Mouse (Mus musculus): ENCODE results near the gene Aqp9. TPM values are rescaled to one million over a fixed set of nuclear protein-coding genes. Genes with fewer than 3 reads are reported as not detected.

Gene Aqp9
- polyA plus RNA-seq, 1 experiment: 0.32 TPM

DNA sequence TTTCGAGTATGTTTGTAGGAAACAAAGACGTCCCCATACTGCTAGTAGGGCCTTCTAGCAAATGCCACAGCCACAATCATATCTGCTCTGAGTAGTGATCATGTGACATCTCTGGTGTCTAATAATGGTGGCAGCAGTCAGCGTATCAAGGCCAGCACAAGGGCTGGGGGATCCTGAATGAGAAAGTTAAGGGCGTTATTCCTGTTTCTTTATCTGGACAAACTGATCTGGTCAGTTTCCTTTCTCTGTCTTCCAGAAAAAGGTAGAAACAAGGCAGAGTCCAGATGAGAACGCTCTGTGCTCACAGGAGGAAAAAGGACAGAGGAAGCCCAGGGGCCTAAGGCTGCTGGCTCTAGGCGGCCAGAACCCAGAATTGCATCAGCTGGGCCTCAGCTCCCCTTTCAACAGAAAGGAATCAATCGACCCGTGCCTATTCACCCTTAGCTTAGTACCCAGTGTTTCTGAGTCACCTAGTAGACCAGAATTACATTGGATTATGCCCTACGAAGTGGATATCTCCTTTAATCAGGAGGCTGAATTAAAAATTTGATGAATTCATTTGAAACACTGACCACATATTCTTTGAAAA lies 11.9 kb downstream of the Aqp9 start:
- Histone ChIP-seq H3ac (ENCODE audit: control insufficient read depth, insufficient read length) (no peak overlapping the region), H3K27me3 (ENCODE audit: control insufficient read depth, insufficient read depth, insufficient read length) (no peaks in the 10 kb centered on the region), H3K36me3 (ENCODE audit: control insufficient read depth, insufficient read depth) (no peaks in the 10 kb centered on the region), H3K4me3 (no peak overlapping the region), H3K79me2 (ENCODE audit: control insufficient read depth, insufficient read depth) (no peaks in the 10 kb centered on the region), H3K4me2 (ENCODE audit: low read depth) (no peak overlapping the region)
- no peak for TF ChIP-seq TCF3 (IDR thresholded peaks at IDR 0.05; ENCODE audit: insufficient read length, low read depth)
- TF ChIP-seq REST (IDR thresholded peaks at IDR 0.05; ENCODE audit: insufficient read depth, insufficient read length): no peak
- no peak for TF ChIP-seq CEBPB (IDR thresholded peaks at IDR 0.05; ENCODE audit: insufficient read depth, poor library complexity, severe bottlenecking)
- no peak for TF ChIP-seq MYOD1 (IDR thresholded peaks at IDR 0.05; ENCODE audit: control insufficient read depth in 1 of 3, insufficient read length in 2 of 3, low read depth in 2 of 3)
- TF ChIP-seq MAX (IDR thresholded peaks at IDR 0.05; ENCODE audit: low read depth): no peak
- no peak for TF ChIP-seq USF1 (IDR thresholded peaks at IDR 0.05; ENCODE audit: low read depth)
- TF ChIP-seq MYOG (IDR thresholded peaks at IDR 0.05; ENCODE audit: control insufficient read depth in 1 of 3, insufficient read depth in 1 of 3, insufficient read length in 2 of 3, low read depth in 2 of 3): no peak
- TF ChIP-seq SRF (IDR thresholded peaks at IDR 0.05; ENCODE audit: control insufficient read depth, insufficient read length, low read depth): no peak
- TF ChIP-seq POLR2A (IDR thresholded peaks at IDR 0.05; ENCODE audit: insufficient read length, low read depth): no peak

DNA sequence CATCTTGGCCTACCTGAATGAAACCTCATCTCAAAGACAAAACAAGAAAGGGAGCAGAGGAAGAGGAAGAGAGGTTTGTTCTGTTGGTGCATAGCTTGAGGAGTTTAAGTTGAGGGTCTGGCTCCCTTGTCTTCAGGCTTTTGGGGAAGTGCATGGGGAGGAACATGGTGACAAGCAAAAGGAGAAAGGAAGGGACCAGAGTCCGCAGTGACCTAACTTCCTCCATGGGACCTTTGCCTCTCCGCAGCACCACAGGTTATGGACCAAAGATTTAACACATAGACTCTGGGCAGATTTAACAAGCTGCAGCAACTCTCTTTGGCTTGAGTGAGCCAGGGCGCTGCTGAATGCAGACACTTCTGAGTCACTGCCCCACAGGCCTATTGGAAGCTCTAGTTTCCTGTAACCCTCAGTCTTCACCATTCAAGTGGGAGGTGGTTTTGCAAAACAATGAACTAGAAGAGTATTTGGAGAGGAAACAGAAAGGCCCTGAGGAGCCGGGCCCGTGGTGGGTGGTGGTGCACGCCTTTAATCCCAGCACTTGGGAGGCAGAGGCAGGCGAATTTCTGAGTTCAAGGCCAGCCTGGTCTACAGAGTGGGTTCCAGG lies 13.0 kb downstream of the Aqp9 start:
- TF ChIP-seq MYOG (IDR thresholded peaks at IDR 0.05; ENCODE audit: control insufficient read depth in 1 of 3, insufficient read depth in 1 of 3, insufficient read length in 2 of 3, low read depth in 2 of 3) (no peak), SRF (IDR thresholded peaks at IDR 0.05; ENCODE audit: control insufficient read depth, insufficient read length, low read depth) (no peak), E2F4 (IDR thresholded peaks at IDR 0.05; ENCODE audit: insufficient read depth) (no peak), POLR2A (IDR thresholded peaks at IDR 0.05; ENCODE audit: insufficient read length, low read depth) (no peak), POLR2AphosphoS2 (IDR thresholded peaks at IDR 0.05; ENCODE audit: insufficient read length, low read depth) (no peak), USF1 (IDR thresholded peaks at IDR 0.05; ENCODE audit: low read depth) (no peak), MAX (IDR thresholded peaks at IDR 0.05; ENCODE audit: low read depth) (no peak), TCF12 (IDR thresholded peaks at IDR 0.05; ENCODE audit: insufficient read depth, poor library complexity, severe bottlenecking) (no peak), CEBPB (IDR thresholded peaks at IDR 0.05; ENCODE audit: insufficient read depth, poor library complexity, severe bottlenecking) (no peak), REST (IDR thresholded peaks at IDR 0.05; ENCODE audit: insufficient read depth, insufficient read length) (no peak), MYOD1 (IDR thresholded peaks at IDR 0.05; ENCODE audit: control insufficient read depth in 1 of 3, insufficient read length in 2 of 3, low read depth in 2 of 3) (no peak), TCF3 (IDR thresholded peaks at IDR 0.05; ENCODE audit: insufficient read length, low read depth) (no peak)
- H3K36me3 ChIP-seq (ENCODE audit: control insufficient read depth, insufficient read depth): no peaks in the 10 kb centered on the region
- no peaks in the 10 kb centered on the region for H3K79me2 ChIP-seq (ENCODE audit: control insufficient read depth, insufficient read depth)
- no peak overlapping the region for H3K4me2 ChIP-seq (ENCODE audit: low read depth)
- no peaks in the 10 kb centered on the region for H3K27me3 ChIP-seq (ENCODE audit: control insufficient read depth, insufficient read depth, insufficient read length)
- no peak overlapping the region for H3ac ChIP-seq (ENCODE audit: control insufficient read depth, insufficient read length)
- no peak overlapping the region for H3K4me3 ChIP-seq

DNA sequence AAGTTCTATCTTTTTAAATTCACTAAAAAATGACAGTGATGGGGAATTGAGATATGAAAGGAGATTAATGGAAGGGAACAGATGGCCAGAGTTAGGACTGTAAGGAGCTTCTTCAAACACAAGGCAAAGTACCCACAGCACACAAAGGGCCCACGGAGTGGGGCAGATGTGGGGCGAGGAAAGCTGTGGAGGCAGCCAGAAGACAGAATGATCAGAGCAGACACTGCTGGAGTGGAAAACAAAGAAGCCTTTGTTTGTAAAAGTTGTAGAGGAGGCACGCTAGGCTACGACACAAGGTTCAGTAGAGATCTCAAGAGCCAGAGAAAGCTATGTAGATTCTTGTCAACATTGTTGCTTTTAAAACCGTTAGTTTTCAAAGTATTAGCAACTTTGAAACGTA lies 17.1 kb downstream of the Aqp9 start:
- Histone ChIP-seq H3K36me3 (ENCODE audit: control insufficient read depth, insufficient read depth) (no peaks in the 10 kb centered on the region), H3K79me2 (ENCODE audit: control insufficient read depth, insufficient read depth) (no peaks in the 10 kb centered on the region), H3K4me2 (ENCODE audit: low read depth) (no peak overlapping the region), H3K27me3 (ENCODE audit: control insufficient read depth, insufficient read depth, insufficient read length) (no peaks in the 10 kb centered on the region), H3K4me3 (no peak overlapping the region), H3ac (ENCODE audit: control insufficient read depth, insufficient read length) (no peak overlapping the region)
- TF ChIP-seq TCF12 (IDR thresholded peaks at IDR 0.05; ENCODE audit: insufficient read depth, poor library complexity, severe bottlenecking) (no peak), POLR2AphosphoS2 (IDR thresholded peaks at IDR 0.05; ENCODE audit: insufficient read length, low read depth) (no peak), CEBPB (IDR thresholded peaks at IDR 0.05; ENCODE audit: insufficient read depth, poor library complexity, severe bottlenecking) (no peak), MYOG (IDR thresholded peaks at IDR 0.05; ENCODE audit: control insufficient read depth in 1 of 3, insufficient read depth in 1 of 3, insufficient read length in 2 of 3, low read depth in 2 of 3) (no peak), MAX (IDR thresholded peaks at IDR 0.05; ENCODE audit: low read depth) (no peak), POLR2A (IDR thresholded peaks at IDR 0.05; ENCODE audit: insufficient read length, low read depth) (no peak), REST (IDR thresholded peaks at IDR 0.05; ENCODE audit: insufficient read depth, insufficient read length) (no peak), E2F4 (IDR thresholded peaks at IDR 0.05; ENCODE audit: insufficient read depth) (no peak), SRF (IDR thresholded peaks at IDR 0.05; ENCODE audit: control insufficient read depth, insufficient read length, low read depth) (no peak), MYOD1 (IDR thresholded peaks at IDR 0.05; ENCODE audit: control insufficient read depth in 1 of 3, insufficient read length in 2 of 3, low read depth in 2 of 3) (no peak), USF1 (IDR thresholded peaks at IDR 0.05; ENCODE audit: low read depth) (no peak), TCF3 (IDR thresholded peaks at IDR 0.05; ENCODE audit: insufficient read length, low read depth) (no peak)

DNA sequence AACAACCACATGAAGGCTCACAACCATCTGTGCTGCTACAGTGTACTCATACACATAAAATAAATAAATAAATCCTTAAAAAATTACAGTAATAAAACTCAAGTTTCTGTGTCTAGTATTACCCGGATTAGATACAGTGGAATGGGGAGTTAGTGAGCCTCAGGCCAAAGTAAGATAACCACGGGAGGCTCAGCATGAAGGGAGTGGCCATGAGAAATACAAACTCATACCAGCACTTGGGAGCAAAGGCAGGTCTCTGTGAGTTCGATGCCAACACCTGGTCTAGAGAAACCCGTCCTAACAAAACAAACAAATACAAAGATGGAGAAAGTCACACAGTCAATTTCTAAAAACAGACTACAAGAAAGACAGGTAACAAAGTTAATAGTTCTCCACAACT lies 18.3 kb downstream of the Aqp9 start:
- Histone ChIP-seq H3K79me2 (ENCODE audit: control insufficient read depth, insufficient read depth) (no peaks in the 10 kb centered on the region), H3K27me3 (ENCODE audit: control insufficient read depth, insufficient read depth, insufficient read length) (no peaks in the 10 kb centered on the region), H3K36me3 (ENCODE audit: control insufficient read depth, insufficient read depth) (no peaks in the 10 kb centered on the region), H3ac (ENCODE audit: control insufficient read depth, insufficient read length) (no peak overlapping the region), H3K4me3 (no peak overlapping the region), H3K4me2 (ENCODE audit: low read depth) (no peak overlapping the region)
- TF ChIP-seq TCF3 (IDR thresholded peaks at IDR 0.05; ENCODE audit: insufficient read length, low read depth): no peak
- no peak for TF ChIP-seq E2F4 (IDR thresholded peaks at IDR 0.05; ENCODE audit: insufficient read depth)
- no peak for TF ChIP-seq POLR2A (IDR thresholded peaks at IDR 0.05; ENCODE audit: insufficient read length, low read depth)
- TF ChIP-seq MYOG (IDR thresholded peaks at IDR 0.05; ENCODE audit: control insufficient read depth in 1 of 3, insufficient read depth in 1 of 3, insufficient read length in 2 of 3, low read depth in 2 of 3): no peak
- TF ChIP-seq POLR2AphosphoS2 (IDR thresholded peaks at IDR 0.05; ENCODE audit: insufficient read length, low read depth): no peak
- TF ChIP-seq MAX (IDR thresholded peaks at IDR 0.05; ENCODE audit: low read depth): no peak
- no peak for TF ChIP-seq SRF (IDR thresholded peaks at IDR 0.05; ENCODE audit: control insufficient read depth, insufficient read length, low read depth)
- no peak for TF ChIP-seq USF1 (IDR thresholded peaks at IDR 0.05; ENCODE audit: low read depth)
- no peak for TF ChIP-seq REST (IDR thresholded peaks at IDR 0.05; ENCODE audit: insufficient read depth, insufficient read length)
- TF ChIP-seq TCF12 (IDR thresholded peaks at IDR 0.05; ENCODE audit: insufficient read depth, poor library complexity, severe bottlenecking): no peak
- no peak for TF ChIP-seq MYOD1 (IDR thresholded peaks at IDR 0.05; ENCODE audit: control insufficient read depth in 1 of 3, insufficient read length in 2 of 3, low read depth in 2 of 3)
- TF ChIP-seq CEBPB (IDR thresholded peaks at IDR 0.05; ENCODE audit: insufficient read depth, poor library complexity, severe bottlenecking): no peak
